Mouse (Mus musculus): ENCODE measurements around the gene Ltn1. TPM values are rescaled to one million over a fixed set of nuclear protein-coding genes. Genes with fewer than 3 reads are reported as not detected.

Gene Ltn1
- 43.7 TPM for total RNA-seq (2023)

GRCm38 (mm10) chr16:87432033-87432814 lies at the start of gene Ltn1:
Gene Ltn1 (minus strand): TSS chr16:87432612.

GRCm38 (mm10) chr16:87454419-87455179 lies 22.2 kb upstream of the Ltn1 start, which contains the start of gene Usp16:
Gene Usp16 (plus strand): TSS chr16:87454703.

DNA sequence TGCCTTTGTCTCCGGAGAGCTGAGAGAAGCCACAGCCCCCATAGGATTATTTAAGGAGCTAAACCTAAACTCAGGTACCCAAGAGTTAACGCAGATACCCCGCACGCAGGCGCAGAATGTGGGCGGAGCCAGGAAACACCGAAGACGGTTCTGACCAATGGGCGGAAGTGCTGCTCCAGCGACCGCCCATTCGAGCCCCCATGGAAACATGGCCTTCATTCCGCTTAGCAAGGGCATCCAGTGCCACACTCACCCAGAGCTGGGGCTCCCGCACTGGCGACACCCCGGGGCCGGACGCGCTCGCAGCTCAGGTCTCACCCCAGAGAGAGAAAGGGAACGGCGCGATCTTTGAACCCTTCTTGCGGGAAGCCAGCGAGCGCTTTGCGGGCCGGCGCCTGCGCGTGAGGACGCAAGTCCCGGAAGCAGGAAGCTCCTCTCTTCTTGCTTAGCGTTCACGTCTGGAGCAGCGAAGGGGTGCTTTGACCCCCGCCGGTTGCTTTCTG lies 7.8 kb upstream of the Ltn1 start, which contains the start of gene Rwdd2b:
Gene Rwdd2b, minus strand, starts transcription at position 390 of the 503 bp plus-strand sequence.

GRCm38 (mm10) chr16:87354075-87354583 lies 78.3 kb downstream of the Ltn1 start, which contains the start of gene N6amt1:
Gene N6amt1 (plus strand): TSS chr16:87354185.

Other genes with a start within 250 kb of the Ltn1 start
- gene N6amt1, start 78.4 kb downstream of the Ltn1 start, total RNA-seq (2023): 22.0 TPM
- gene Rwdd2b, start 8.0 kb upstream of the Ltn1 start, total RNA-seq (2023): 7.1 TPM
- 116 TPM for gene Usp16, start 22.1 kb upstream of the Ltn1 start, total RNA-seq (2023)
- gene Cct8, start 63.3 kb upstream of the Ltn1 start, total RNA-seq (2023): 182 TPM
- not detected for gene Map3k7cl, start 120.7 kb upstream of the Ltn1 start, total RNA-seq (2023)